Mouse (Mus musculus): Measurements from ENCODE around the gene Mllt11. TPM values are rescaled to one million over a fixed set of nuclear protein-coding genes. Genes with fewer than 3 reads are reported as not detected.

The Mllt11 gene
- polyA plus RNA-seq (2012; rRNA removed): 6.5 and 12.3 TPM in 2 replicates

DNA sequence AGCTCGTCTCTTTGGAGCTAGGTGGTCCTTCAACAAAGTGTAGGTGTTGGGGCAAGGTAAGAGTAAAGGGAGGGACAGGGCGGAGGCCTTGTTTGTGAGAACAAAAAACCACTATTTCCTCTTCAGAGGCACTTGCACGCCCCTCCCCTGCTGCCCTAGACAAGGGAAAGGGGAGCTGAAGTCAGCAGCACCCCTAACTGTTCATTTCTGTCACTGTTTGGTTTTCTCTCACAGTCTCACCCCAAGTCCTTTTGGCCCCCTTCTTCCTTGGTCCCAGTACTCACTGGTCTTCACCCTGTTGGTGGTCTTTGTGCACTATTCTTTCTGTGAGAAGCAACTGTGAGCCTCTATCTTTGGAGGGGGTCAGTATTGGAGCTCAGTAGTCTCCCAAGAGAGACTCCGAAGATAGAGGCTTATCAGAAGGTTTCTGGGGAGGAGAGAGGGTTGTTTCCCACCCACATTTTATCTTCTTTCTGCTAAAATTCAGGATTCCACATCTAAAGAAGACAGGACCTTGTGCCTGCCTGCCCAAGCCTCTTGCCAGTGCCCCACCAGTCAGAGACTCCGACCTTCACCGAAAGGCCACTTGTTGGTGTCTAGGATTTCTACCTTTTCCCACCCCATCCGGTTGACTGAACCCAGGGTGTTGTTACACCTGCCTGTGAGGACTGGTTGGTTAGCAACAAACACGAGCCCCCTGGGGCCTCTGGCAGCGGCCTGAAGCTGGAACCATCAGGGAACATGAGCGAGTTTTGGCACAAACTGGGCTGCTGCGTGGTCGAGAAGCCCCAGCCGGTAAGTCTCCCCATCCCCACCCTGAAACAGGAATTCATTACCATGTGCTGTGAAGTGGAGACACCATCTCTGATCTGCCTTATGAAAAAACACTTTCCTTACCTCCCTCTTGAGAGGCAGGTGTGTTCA lies at the start of gene Mllt11:
Gene Mllt11 (minus strand): TSS at position 874 of the 924 bp plus-strand sequence.
- DNase-seq: no peak
- WGBS: 54% methylated on average over 13 of the region's 13 CpGs
- no peak for TF ChIP-seq CTCF (IDR thresholded peaks at IDR 0.05; ENCODE audit: insufficient read depth, low read length)
- TF ChIP-seq POLR2A (IDR thresholded peaks at IDR 0.05; ENCODE audit: borderline replicate concordance, extremely low read depth, low read depth, low read length): no peak
- peaks cover 14% of the 10 kb centered on the region for H3K4me1 ChIP-seq (ENCODE audit: control insufficient read depth, insufficient read depth, low read length)
- peak within 1 kb of the TSS; percentile 5 for H3K4me3 ChIP-seq (replicated peaks; ENCODE audit: extremely low read depth, low read depth, low read length)

DNA sequence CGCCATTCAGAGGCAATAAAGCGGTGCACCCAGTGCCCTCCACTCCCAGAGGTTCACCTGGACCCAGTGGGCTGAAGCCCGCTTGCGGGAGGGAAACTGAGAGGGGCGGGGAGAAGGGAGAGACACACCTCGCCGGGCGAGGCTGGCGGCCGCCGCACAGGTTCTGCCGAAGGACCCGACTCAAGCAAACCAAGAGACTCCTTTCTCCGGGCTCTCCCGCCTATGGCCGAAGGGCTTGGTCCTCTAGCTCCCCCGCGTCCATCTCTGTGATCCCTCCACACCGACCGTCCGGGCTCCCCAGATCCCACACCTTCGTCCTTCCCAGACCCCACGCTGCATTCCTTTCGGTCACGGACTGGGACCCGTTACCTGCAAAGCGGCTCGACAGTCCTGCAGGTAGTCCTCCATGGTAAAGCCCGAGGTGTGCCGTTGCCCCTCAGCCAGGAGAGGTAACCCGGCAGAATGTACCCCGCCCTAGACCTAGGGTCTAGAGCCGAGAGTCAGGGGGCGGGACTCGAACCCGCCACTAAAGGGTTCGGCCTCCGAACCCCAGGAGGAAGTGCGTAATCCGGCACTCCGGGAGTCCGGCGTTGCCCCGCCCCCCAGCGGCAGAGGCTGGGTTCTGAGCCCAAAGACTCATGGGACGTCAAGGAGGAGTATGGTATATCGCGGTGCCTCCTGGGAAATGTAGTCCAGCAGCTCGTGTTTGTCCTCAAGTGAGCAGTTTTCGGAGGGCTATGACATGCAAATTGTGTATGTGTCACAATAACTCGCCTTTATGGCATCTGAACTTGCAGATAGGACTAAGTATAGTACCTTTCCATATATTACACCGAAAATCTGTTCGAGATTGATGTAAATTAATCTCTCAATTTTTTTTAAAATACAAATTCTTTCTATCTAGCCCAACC lies 49.5 kb upstream of the Mllt11 start, which contains the start of the genes Mindy1 and Prune1:
Gene Mindy1 (plus strand): TSS at position 130 of the 911 bp plus-strand sequence.
Gene Prune1 (minus strand): TSS at position 861 of the 911 bp plus-strand sequence.
- Histone ChIP-seq H3K4me1 (ENCODE audit: control insufficient read depth, insufficient read depth, low read length) (peaks cover 6% of the 10 kb centered on the region; the same call in 1 of the 2 replicates), H3K4me3 (replicated peaks; ENCODE audit: extremely low read depth, low read depth, low read length) (peak within 1 kb of the TSS; percentile 88)
- peak; percentile 96 for DNase-seq
- TF ChIP-seq POLR2A (IDR thresholded peaks at IDR 0.05; ENCODE audit: borderline replicate concordance, extremely low read depth, low read depth, low read length) (peak; percentile 54; the same call in 1 of the 2 replicates), CTCF (IDR thresholded peaks at IDR 0.05; ENCODE audit: insufficient read depth, low read length) (no peak)
- under 1% methylated on average over 53 of the region's 53 CpGs for WGBS

DNA sequence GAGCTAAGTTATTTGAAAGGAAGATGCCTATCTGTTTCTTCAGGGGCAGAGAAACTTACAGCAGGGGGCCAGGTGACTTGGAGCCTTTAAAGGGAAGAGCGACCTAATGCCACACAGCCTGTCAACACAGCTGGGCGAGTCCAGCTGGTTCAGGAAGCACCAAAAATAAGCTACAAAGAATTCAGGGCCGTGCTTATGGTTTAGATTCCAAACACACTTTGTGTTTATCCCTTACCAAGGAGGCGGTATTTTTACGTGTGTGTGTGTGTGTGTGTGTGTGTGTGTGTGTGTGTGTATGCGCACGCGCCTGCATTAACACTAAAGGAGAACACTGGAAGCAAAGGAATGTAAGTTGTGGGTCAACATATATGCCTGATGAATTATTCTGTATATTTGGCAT lies 48.8 kb upstream of the Mllt11 start:
- peaks cover 6% of the 10 kb centered on the region; the same call in 1 of the 2 replicates for H3K4me1 ChIP-seq (ENCODE audit: control insufficient read depth, insufficient read depth, low read length)
- peak overlapping the region; percentile 84 for H3K4me3 ChIP-seq (replicated peaks; ENCODE audit: extremely low read depth, low read depth, low read length)
- 6% methylated on average over 8 of the region's 8 CpGs for WGBS
- DNase-seq: no peak
- TF ChIP-seq CTCF (IDR thresholded peaks at IDR 0.05; ENCODE audit: insufficient read depth, low read length) (no peak), POLR2A (IDR thresholded peaks at IDR 0.05; ENCODE audit: borderline replicate concordance, extremely low read depth, low read depth, low read length) (no peak)

DNA sequence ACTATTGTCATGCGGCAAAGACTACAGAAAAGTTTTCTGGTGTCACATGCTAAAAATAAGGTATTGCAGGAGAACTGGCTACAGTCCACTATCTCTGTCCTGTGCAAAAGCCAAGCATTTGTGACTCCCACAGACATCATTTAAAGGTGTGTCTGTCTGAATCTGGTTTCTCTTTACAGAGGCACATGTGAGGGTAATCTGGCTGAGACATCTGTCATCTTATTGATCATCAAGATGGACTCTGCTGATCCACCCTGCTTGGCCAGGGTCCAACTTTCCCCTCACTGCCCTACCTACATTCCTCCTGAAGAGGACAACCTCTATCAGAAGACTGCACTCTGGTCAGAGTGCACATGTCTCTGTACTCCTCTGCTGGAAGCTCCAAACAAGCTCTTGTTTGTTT lies 45.2 kb upstream of the Mllt11 start:
- peaks cover 3% of the 10 kb centered on the region; the same call in 1 of the 2 replicates for H3K4me1 ChIP-seq (ENCODE audit: control insufficient read depth, insufficient read depth, low read length)
- no peak overlapping the region for H3K4me3 ChIP-seq (replicated peaks; ENCODE audit: extremely low read depth, low read depth, low read length)
- DNase-seq: no peak
- TF ChIP-seq POLR2A (IDR thresholded peaks at IDR 0.05; ENCODE audit: borderline replicate concordance, extremely low read depth, low read depth, low read length): no peak
- TF ChIP-seq CTCF (IDR thresholded peaks at IDR 0.05; ENCODE audit: insufficient read depth, low read length): no peak
- 38% methylated on average over 1 of the region's 1 CpGs for WGBS

DNA sequence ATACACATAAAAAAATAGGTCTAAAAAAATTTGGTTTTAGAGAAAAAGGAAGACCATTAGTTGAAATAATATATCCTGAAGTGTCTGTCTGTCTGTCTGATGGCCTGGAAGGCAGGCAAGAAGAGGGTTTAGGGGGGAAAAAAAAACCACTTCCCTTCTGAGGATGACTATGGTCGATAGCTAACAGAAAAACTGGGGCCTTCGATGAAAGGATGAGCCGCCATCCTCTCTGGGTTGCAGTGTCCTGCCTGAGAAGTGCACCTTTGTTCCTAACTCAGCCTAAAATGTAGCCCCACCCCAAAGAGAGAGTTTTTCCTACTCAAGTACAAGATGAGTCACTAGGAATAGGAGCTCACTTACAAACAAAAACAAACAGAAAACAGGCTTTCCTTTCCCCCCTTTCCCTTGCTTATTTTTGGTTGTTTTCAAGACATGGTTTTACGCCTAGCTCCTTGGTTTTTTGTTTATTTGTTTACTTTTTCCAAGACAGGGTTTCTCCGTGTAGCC lies 44.5 kb upstream of the Mllt11 start:
- TF ChIP-seq POLR2A (IDR thresholded peaks at IDR 0.05; ENCODE audit: borderline replicate concordance, extremely low read depth, low read depth, low read length) (no peak), CTCF (IDR thresholded peaks at IDR 0.05; ENCODE audit: insufficient read depth, low read length) (no peak)
- Histone ChIP-seq H3K4me1 (ENCODE audit: control insufficient read depth, insufficient read depth, low read length) (peaks cover 3% of the 10 kb centered on the region; the same call in 1 of the 2 replicates), H3K4me3 (replicated peaks; ENCODE audit: extremely low read depth, low read depth, low read length) (no peak overlapping the region)
- DNase-seq: no peak
- WGBS: 58% methylated on average over 5 of the region's 5 CpGs

DNA sequence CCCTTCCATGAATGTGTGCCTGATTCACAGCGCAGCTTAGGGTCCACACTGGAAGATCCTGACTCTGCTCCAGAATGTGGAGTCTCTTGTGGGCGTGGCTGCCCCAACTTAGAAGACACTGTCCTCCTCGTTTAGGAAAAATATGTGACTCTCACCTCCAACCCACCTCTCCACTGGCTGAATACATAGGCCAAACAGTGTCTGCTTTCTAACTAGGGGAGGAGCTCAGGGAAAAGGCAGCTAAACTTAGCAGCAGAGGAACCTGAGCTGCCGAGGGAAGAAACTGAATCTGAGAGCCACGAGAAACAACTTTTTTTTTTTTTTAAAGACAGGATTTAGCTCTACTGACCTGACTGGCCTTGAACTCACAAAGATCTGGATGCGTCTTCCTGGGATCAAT lies 43.2 kb upstream of the Mllt11 start:
- H3K4me3 ChIP-seq (replicated peaks; ENCODE audit: extremely low read depth, low read depth, low read length): no peak overlapping the region
- no peak for DNase-seq
- 66% methylated on average over 6 of the region's 6 CpGs for WGBS
- TF ChIP-seq POLR2A (IDR thresholded peaks at IDR 0.05; ENCODE audit: borderline replicate concordance, extremely low read depth, low read depth, low read length) (no peak), CTCF (IDR thresholded peaks at IDR 0.05; ENCODE audit: insufficient read depth, low read length) (no peak)
- H3K4me1 ChIP-seq (ENCODE audit: control insufficient read depth, insufficient read depth, low read length): no peaks in the 10 kb centered on the region; the same call in 1 of the 2 replicates

DNA sequence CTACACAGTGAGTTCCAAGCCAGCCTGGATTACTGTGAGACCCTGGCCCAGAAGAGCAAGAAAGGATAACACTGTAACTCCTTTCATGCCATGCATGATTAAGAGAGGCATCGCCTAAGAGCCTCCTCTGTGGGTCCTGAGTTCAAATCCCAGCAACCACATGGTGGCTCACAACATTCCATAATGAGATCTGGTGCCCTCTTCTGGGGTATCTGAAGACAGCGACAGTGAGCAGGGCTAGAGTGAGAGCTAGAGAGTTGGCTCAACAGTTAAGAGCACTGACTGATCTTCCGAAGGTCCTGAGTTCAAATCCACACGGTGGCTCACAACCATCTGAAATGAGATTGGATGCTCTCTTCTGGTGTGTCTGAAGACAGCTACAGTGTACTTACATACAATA lies 42.5 kb upstream of the Mllt11 start:
- no peak for DNase-seq
- no peaks in the 10 kb centered on the region; the same call in 1 of the 2 replicates for H3K4me1 ChIP-seq (ENCODE audit: control insufficient read depth, insufficient read depth, low read length)
- WGBS: 95% methylated on average over 4 of the region's 4 CpGs
- H3K4me3 ChIP-seq (replicated peaks; ENCODE audit: extremely low read depth, low read depth, low read length): no peak overlapping the region
- TF ChIP-seq POLR2A (IDR thresholded peaks at IDR 0.05; ENCODE audit: borderline replicate concordance, extremely low read depth, low read depth, low read length) (no peak), CTCF (IDR thresholded peaks at IDR 0.05; ENCODE audit: insufficient read depth, low read length) (no peak)

DNA sequence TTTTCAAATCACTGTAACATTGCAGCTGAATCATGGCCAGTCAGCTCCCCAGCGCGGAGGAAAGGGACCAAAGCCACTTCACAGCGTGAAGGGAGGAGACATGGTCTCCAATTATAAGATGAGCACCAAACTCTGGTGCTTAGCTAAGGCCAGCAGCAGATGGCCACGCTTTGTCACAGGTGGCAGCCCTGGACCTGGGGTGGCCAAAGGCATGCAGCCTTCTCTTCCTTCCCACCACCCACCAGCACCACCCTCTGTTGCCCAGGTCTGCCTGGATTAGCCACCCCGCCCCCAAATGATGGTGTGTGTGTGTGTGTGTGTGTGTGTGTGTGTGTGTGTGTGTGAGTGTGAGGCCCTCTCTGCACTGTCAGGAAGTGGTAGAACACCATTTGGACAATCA lies 41.5 kb upstream of the Mllt11 start:
- no peak for TF ChIP-seq CTCF (IDR thresholded peaks at IDR 0.05; ENCODE audit: insufficient read depth, low read length)
- TF ChIP-seq POLR2A (IDR thresholded peaks at IDR 0.05; ENCODE audit: borderline replicate concordance, extremely low read depth, low read depth, low read length): no peak
- Histone ChIP-seq H3K4me1 (ENCODE audit: control insufficient read depth, insufficient read depth, low read length) (no peaks in the 10 kb centered on the region; the same call in 1 of the 2 replicates), H3K4me3 (replicated peaks; ENCODE audit: extremely low read depth, low read depth, low read length) (no peak overlapping the region)
- WGBS: 91% methylated on average over 4 of the region's 5 CpGs
- DNase-seq: no peak

All from lung, adult 2 months (tissue).